Mouse (Mus musculus) heart, adult 18-20 months (tissue): ENCODE results near the gene Gm48551. TPM values are rescaled to one million over a fixed set of nuclear protein-coding genes. Genes with fewer than 3 reads are reported as not detected.

Experiments
- DNase-seq, 2 experiments: peaks; one replicate each; pipeline ENCODE4 v3.0.0; 2021 to 2022; ENCODE audit warnings: mixed read lengths in 1 of 2
- total RNA-seq, 2 experiments: library from RNA; stranded (reverse); gene quantifications; 2 replicates each; pipeline ENCODE4 v1.2.3; 2021

Gm48551 gene
- total RNA-seq, 2 experiments from 2014 or later, result 0.65 to 2.3 TPM

- peak; percentile 94 to 95 for DNase-seq
Observed at GRCm38 (mm10) chr10:81356991-81357844, 27.0 kb upstream of the Gm48551 start, which contains the start of gene Mfsd12. Gene Mfsd12, plus strand, starts transcription at chr10:81357491.

GRCm38 (mm10) chr10:81358209-81358608, 26.1 kb upstream of the Gm48551 start:
- no peak for DNase-seq

- no peak for DNase-seq
Observed at GRCm38 (mm10) chr10:81358841-81359240, 25.4 kb upstream of the Gm48551 start.

GRCm38 (mm10) chr10:81360721-81361120, 23.5 kb upstream of the Gm48551 start:
- DNase-seq, result no peak

- DNase-seq, result no peak
Observed at GRCm38 (mm10) chr10:81362336-81362949, 21.8 kb upstream of the Gm48551 start.

- peak; percentile 55 to 68 for DNase-seq
Observed at GRCm38 (mm10) chr10:81363436-81364346, 20.6 kb upstream of the Gm48551 start.

GRCm38 (mm10) chr10:81364666-81365065, 19.6 kb upstream of the Gm48551 start:
- peak in 1 of 2 experiments; percentile 60 for DNase-seq

GRCm38 (mm10) chr10:81365073-81365472, 19.2 kb upstream of the Gm48551 start:
- no peak for DNase-seq

GRCm38 (mm10) chr10:81365672-81366476, 18.4 kb upstream of the Gm48551 start, which contains the start of gene 4930404N11Rik:
Gene 4930404N11Rik, minus strand, starts transcription at chr10:81365816.
- no peak for DNase-seq

- no peak for DNase-seq
Observed at GRCm38 (mm10) chr10:81366477-81367206, 17.6 kb upstream of the Gm48551 start.

GRCm38 (mm10) chr10:81367207-81367495, 17.1 kb upstream of the Gm48551 start:
- no peak for DNase-seq

GRCm38 (mm10) chr10:81375322-81375721, 8.9 kb upstream of the Gm48551 start:
- no peak for DNase-seq

GRCm38 (mm10) chr10:81376561-81377361, 7.5 kb upstream of the Gm48551 start:
- DNase-seq, result no peak

- no peak for DNase-seq
Observed at GRCm38 (mm10) chr10:81377362-81377664, 7.0 kb upstream of the Gm48551 start.

GRCm38 (mm10) chr10:81377793-81378552, 6.3 kb upstream of the Gm48551 start, which contains the start of gene Fzr1:
Gene Fzr1, minus strand, starts transcription at chr10:81378516.
- DNase-seq, result no peak

GRCm38 (mm10) chr10:81378553-81379182, 5.6 kb upstream of the Gm48551 start:
- DNase-seq, result peak; percentile 100

GRCm38 (mm10) chr10:81379183-81379553, 5.1 kb upstream of the Gm48551 start:
- no peak for DNase-seq

GRCm38 (mm10) chr10:81379809-81380378, 4.4 kb upstream of the Gm48551 start:
- DNase-seq, result no peak

- no peak for DNase-seq
Observed at GRCm38 (mm10) chr10:81382039-81382438, 2.2 kb upstream of the Gm48551 start.
